Mouse (Mus musculus) kidney, embryonic 16.5 days (tissue): Measurements from ENCODE around the gene Msmp. TPM values are rescaled to one million over a fixed set of nuclear protein-coding genes. Genes with fewer than 3 reads are reported as not detected.

Experiments used
- ATAC-seq: fragments of 200-750 bp; cut with Nextera tagmentation; 2 replicates; pipeline ENCODE4 v1.8.0; 2017; ENCODE audit warnings: moderate TSS enrichment; ENCODE audit not compliant: low FRiP score, low TSS enrichment
- H3K27ac ChIP-seq: fragments of 300-500 bp; sonication (generic); 2 replicates; pipeline ENCODE4 v1.5.1; 2014; ENCODE audit warnings: low read length
- H3K27me3 ChIP-seq: fragments of 300-500 bp; sonication (generic); 2 replicates; pipeline ENCODE4 v1.6.1; 2014; ENCODE audit warnings: low read length, control low read depth, mixed read lengths; ENCODE audit not compliant: insufficient read depth
- H3K36me3 ChIP-seq: fragments of 300-500 bp; sonication (generic); 2 replicates; pipeline ENCODE4 v1.6.1; 2014; ENCODE audit warnings: low read length, control low read depth, mixed read lengths; ENCODE audit not compliant: insufficient read depth
- H3K4me1 ChIP-seq: fragments of 300-500 bp; sonication (generic); 2 replicates; pipeline ENCODE4 v1.6.1; 2014; ENCODE audit warnings: low read length, control low read depth, mixed read lengths; ENCODE audit not compliant: insufficient read depth
- H3K4me2 ChIP-seq: fragments of 300-500 bp; sonication (generic); replicated peaks from 2 replicates; pipeline ENCODE4 v1.6.1; 2014; ENCODE audit warnings: low read depth, low read length
- H3K4me3 ChIP-seq: fragments of 300-500 bp; sonication (generic); 2 replicates; pipeline ENCODE4 v1.5.1; 2014; ENCODE audit warnings: mild to moderate bottlenecking, low read length
- H3K9ac ChIP-seq: fragments of 300-500 bp; sonication (generic); replicated peaks from 2 replicates; pipeline ENCODE4 v1.6.1; 2014; ENCODE audit warnings: low read length
- H3K9me3 ChIP-seq: fragments of 300-500 bp; sonication (generic); 2 replicates; pipeline ENCODE4 v1.6.1; 2016; ENCODE audit warnings: low read length, control low read depth
- WGBS: fragments of 180-500 bp; shearing (Covaris S2); extraction: QIAGEN DNeasy Blood & Tissue Kit; methylation state at CpG from one replicate; pipeline ENCODE4 v1.1.7; 2014; 5-methylcytosine and 5-hydroxymethylcytosine counted together
- polyA plus RNA-seq: library from polyadenylated mRNA; unstranded; fragments of >200 nt; fragmentation: Nextera tagmentation; extraction: Ambion mirVana; gene quantifications from 2 replicates; pipeline ENCODE4 v1.2.1, GENCODE M21; 2015

Msmp gene
- polyA plus RNA-seq, 1 experiment from 2014 or later, result 3.1 TPM

DNA sequence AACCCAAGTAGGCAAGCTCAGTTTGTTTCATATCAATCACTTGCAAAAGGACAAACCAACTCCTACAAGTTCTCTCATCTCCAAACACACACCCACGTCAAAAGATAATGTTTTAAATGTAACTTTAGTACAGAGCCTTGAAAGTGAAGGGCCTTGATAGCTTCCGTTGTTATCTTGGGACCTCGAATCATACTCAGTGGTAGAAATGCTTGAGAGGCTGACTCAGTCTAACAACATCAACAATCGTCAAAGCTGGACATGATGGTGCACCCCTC, 20.8 kb downstream of the Msmp start:
- no peak for ATAC-seq
- Histone ChIP-seq H3K27me3 (no peaks in the 10 kb centered on the region), H3K27ac (peak overlapping the region; percentile 100; the same call in 1 of the 2 replicates), H3K36me3 (peaks cover 39% of the 10 kb centered on the region), H3K4me1 (peaks cover 40% of the 10 kb centered on the region), H3K4me3 (peak overlapping the region; percentile 82), H3K9ac (peak overlapping the region; percentile 71), H3K9me3 (no peaks in the 10 kb centered on the region), H3K4me2 (peak overlapping the region; percentile 93)
- 65% methylated on average over 4 of the region's 4 CpGs for WGBS

DNA sequence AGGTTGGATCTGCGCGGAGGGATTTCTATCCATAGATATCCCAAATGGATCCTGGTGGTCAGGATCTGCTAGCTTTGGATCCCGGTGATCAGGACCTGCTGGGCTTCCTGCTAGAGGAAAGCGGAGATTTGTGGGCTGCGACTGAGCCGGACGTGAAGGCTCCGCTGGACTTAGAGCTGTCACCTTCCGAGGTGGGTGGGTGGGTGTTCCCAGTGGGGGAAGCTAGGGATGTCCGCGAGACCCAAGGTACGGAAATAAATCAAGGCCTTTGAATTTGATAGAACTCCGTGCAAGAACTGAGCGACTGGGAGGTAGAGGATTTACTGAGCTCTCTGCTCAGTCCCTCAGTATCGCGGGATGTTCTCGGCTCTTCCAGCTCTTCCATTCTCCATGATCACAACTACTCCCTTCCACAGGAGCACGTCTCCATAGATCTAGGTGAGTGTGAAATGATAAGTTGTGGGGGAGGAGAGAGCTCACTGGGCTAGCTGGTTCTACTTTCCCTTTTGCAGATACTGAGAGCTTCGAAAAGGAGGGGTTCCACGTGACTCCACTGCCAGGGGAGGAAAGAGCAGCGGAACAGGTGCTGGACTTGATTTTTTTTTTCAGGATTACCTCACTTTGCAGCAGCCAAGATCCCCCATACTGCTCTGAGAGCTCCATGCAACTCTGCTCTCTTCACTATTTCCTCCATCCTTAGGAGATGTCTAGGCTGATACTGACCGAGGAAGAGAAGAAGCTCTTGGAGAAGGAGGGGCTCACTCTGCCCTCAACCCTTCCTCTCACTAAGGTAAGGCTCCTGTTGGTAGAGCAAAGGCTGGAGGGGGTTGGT, 21.3 kb downstream of the Msmp start:
- peak overlapping the region; percentile 82 for H3K4me3 ChIP-seq
- 2% methylated on average over 22 of the region's 22 CpGs for WGBS
- H3K4me2 ChIP-seq, result peak overlapping the region; percentile 93
- H3K36me3 ChIP-seq, result peaks cover 34% of the 10 kb centered on the region
- peaks cover 46% of the 10 kb centered on the region for H3K4me1 ChIP-seq
- H3K9me3 ChIP-seq, result no peaks in the 10 kb centered on the region
- H3K27ac ChIP-seq, result peak overlapping the region; percentile 100
- H3K27me3 ChIP-seq, result no peaks in the 10 kb centered on the region
- peak; percentile 5 for ATAC-seq
- H3K9ac ChIP-seq, result peak overlapping the region; percentile 71

GRCm38 (mm10) chr4:43561997-43562768, 22.1 kb downstream of the Msmp start, which contains the start of the genes Creb3 and Tln1:
TSS of gene Creb3 (plus strand) at chr4:43562332.
TSS of gene Tln1 (minus strand) at chr4:43562691.
- Histone ChIP-seq H3K36me3 (peaks cover 26% of the 10 kb centered on the region), H3K4me2 (peak within 1 kb of the TSS; percentile 93), H3K4me3 (peak within 1 kb of the TSS; percentile 82), H3K27ac (peak within 1 kb of the TSS; percentile 100), H3K4me1 (peaks cover 54% of the 10 kb centered on the region), H3K9ac (peak within 1 kb of the TSS; percentile 95), H3K9me3 (no peaks in the 10 kb centered on the region), H3K27me3 (no peaks in the 10 kb centered on the region)
- WGBS, result 0% methylated on average over 62 of the region's 62 CpGs
- peak; percentile 93 for ATAC-seq

- peak overlapping the region; percentile 82 for H3K4me3 ChIP-seq
- peak overlapping the region; percentile 73 for H3K4me2 ChIP-seq
- H3K27me3 ChIP-seq, result no peaks in the 10 kb centered on the region
- peaks cover 23% of the 10 kb centered on the region for H3K36me3 ChIP-seq
- ATAC-seq, result no peak
- peaks cover 56% of the 10 kb centered on the region for H3K4me1 ChIP-seq
- WGBS, result 2% methylated on average over 16 of the region's 16 CpGs
- peak overlapping the region; percentile 95 for H3K9ac ChIP-seq
- no peaks in the 10 kb centered on the region for H3K9me3 ChIP-seq
- H3K27ac ChIP-seq, result peak overlapping the region; percentile 100
These were observed 22.8 kb downstream of the Msmp start for GRCm38 (mm10) chr4:43561436-43561996.

DNA sequence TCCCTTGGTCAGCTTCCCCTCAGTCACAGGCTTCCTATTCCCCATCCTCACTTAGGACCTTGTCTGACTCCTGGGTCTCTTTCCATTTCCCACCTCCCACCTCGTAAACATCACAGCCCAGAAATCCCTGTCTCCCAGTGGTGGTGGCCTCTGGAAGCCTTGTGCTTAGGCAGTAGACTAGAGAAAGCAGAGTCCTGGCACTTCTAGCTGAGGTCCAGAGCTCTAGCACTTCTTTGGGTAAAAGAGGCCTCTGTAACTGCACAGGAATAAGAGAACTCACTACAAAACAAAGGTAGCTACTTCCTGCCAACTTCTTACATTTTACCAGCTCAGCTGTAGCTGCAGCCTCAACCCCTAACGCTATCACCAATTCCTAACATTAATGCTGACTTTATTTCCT, 23.3 kb downstream of the Msmp start:
- Histone ChIP-seq H3K9me3 (no peaks in the 10 kb centered on the region), H3K27ac (peak overlapping the region; percentile 100), H3K4me3 (peak overlapping the region; percentile 82), H3K4me2 (peak overlapping the region; percentile 73), H3K36me3 (peaks cover 22% of the 10 kb centered on the region), H3K4me1 (peaks cover 56% of the 10 kb centered on the region), H3K27me3 (no peaks in the 10 kb centered on the region), H3K9ac (peak overlapping the region; percentile 95)
- ATAC-seq, result no peak
- 15% methylated on average over 2 of the region's 2 CpGs for WGBS

- 21% methylated on average over 6 of the region's 6 CpGs for WGBS
These were observed 24.1 kb downstream of the Msmp start for GRCm38 (mm10) chr4:43560243-43560611.

DNA sequence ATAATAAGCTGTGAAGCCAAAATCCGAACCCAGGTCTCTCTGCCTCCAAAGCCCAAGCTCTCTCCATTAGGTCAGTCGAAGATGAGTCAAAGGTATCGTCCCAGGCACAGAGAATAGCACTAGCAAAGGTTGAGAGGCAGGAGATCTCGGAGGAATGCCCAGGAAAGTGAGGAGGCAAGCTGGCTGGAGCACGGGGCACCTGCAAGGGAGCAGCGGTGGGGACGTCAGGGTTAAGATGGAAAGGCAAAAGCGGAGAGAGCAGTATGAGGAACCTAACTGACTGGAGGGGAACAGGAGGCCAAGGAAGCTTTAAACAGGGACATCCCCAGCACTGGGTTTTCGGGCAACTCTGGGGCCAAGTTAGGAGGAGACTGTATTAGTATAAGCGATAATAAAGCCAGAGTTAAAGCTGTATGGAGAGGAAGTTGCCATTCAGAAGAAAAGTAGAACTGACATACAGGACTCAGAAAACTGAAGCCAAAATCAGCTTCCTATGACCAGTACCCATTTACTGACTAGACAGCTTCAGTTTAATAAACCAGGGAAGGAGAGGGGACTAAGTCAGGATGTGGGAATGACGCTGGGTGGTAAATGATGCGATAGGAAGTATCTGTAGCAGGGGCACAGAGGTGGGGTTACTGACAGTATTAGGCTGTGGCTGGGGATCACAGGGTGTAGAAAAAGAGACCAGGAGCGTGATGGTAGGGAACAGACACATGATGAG, 24.6 kb downstream of the Msmp start:
- Histone ChIP-seq H3K9me3 (no peaks in the 10 kb centered on the region), H3K36me3 (peaks cover 23% of the 10 kb centered on the region), H3K27me3 (no peaks in the 10 kb centered on the region), H3K4me2 (peak overlapping the region; percentile 73), H3K4me3 (peak overlapping the region; percentile 82), H3K4me1 (peaks cover 56% of the 10 kb centered on the region), H3K27ac (peak overlapping the region; percentile 100), H3K9ac (peak overlapping the region; percentile 95)
- ATAC-seq, result no peak
- WGBS, result 66% methylated on average over 13 of the region's 13 CpGs

More at GRCm38 (mm10) chr4:43560243-43560611, 24.1 kb downstream of the Msmp start:
- H3K27ac ChIP-seq, result peak overlapping the region; percentile 100; the same call in 1 of the 2 replicates
- H3K4me1 ChIP-seq, result peaks cover 56% of the 10 kb centered on the region
- peak overlapping the region; percentile 95 for H3K9ac ChIP-seq
- H3K4me3 ChIP-seq, result peak overlapping the region; percentile 82
- no peak for ATAC-seq
- no peaks in the 10 kb centered on the region for H3K27me3 ChIP-seq
- H3K9me3 ChIP-seq, result no peaks in the 10 kb centered on the region
- H3K4me2 ChIP-seq, result peak overlapping the region; percentile 73
- peaks cover 22% of the 10 kb centered on the region for H3K36me3 ChIP-seq

DNA sequence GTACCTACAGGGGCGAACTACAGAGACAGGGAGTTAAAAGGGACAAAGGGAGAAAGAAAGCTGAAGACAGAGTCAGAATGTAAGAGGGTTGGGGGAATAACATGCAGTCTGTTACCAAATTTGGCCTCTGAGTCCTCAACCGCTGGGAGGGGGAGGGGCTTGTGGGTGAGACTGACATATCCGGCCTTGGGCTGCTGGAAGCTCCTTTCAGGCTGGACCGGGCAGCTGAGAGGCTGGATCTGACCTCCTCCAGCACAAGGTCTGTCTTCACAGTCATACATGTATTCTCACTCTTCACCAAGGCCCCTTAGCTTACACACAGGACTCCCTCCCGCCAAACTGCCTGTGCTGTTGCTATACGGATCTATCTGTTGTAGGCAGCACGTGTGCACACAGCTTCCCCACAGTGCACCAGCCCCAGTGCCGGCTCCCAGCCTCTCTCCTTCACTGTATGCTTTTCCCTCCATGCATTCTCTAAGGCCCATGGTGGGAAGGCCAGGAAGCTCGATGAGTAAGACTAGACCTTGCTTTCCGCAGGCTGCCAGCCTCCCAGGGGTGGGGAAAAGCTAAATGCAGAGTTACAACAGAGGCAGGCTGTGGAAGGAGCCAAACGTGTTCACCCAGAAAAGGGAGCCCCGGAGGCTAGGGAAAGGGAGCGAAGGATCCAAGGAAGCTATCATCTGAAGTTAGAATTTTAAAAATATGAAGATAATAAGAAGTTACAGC, 25.5 kb downstream of the Msmp start:
- Histone ChIP-seq H3K9ac (peak overlapping the region; percentile 57), H3K4me3 (peak overlapping the region; percentile 82)

More for the DNA sequence above, 25.5 kb downstream of the Msmp start:
- Histone ChIP-seq H3K4me2 (peak overlapping the region; percentile 73), H3K4me1 (peaks cover 51% of the 10 kb centered on the region), H3K9me3 (no peaks in the 10 kb centered on the region), H3K27ac (peak overlapping the region; percentile 93), H3K36me3 (peaks cover 30% of the 10 kb centered on the region), H3K27me3 (no peaks in the 10 kb centered on the region)
- 19% methylated on average over 13 of the region's 13 CpGs for WGBS
- peak; percentile 40 for ATAC-seq
